Mouse (Mus musculus) G1E (cell line): Measurements from ENCODE around the gene Pde2a.

Source experiments
- CTCF ChIP-seq: IDR thresholded peaks from 2 replicates; pipeline ENCODE4 v1.5.1; 2012; ENCODE audit warnings: low read depth, low read length, inconsistent platforms, mixed read lengths
- GATA1 ChIP-seq: IDR thresholded peaks from 2 replicates; pipeline ENCODE4 v1.6.1; 2012; ENCODE audit warnings: borderline replicate concordance, low read length, inconsistent platforms, mixed read lengths

DNA sequence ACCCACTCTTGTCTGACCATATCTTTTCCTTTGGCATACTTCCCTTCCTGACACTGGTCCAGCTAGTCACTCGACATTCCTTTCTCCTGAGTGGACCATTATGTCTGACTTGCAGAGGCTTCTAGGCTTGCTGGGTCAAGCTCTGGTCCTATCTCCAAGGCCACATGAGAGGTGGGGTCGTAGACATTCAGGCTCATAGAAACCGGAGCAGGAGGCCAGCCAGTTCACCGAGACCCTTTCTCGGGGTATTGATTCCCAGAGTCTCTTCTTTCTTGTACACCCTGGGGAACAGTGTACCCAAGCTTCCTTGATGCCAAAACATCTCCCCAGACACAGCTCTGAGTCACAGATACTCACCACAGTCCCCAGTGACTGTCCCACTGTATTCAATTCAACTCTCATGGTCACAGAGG lies 52.9 kb downstream of the Pde2a start:
- TF ChIP-seq CTCF (no peak), GATA1 (no peak)
